Mouse (Mus musculus): ENCODE data around the gene Lrrk1.

Lrrk1 gene

DNA sequence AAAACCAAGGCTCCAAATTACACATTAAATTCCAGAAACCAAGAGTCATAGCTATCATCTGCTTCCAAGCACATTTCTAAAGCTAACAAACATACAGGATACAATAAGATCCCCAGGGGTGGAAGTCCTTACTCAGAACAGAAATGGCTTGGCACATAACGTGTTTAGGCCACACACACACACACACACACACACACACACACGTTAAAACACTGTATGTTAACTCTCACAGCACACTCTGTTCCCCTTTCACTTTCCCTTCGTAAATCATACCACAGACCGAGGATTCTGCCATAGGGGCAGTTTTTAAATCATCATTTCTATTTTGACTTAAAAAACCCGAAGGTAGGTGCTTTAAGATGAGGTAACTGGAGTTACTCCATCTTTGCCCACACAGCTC, 3.9 kb downstream of the Lrrk1 start:
- no peak for DNase-seq (ENCODE audit: low spot score)

DNA sequence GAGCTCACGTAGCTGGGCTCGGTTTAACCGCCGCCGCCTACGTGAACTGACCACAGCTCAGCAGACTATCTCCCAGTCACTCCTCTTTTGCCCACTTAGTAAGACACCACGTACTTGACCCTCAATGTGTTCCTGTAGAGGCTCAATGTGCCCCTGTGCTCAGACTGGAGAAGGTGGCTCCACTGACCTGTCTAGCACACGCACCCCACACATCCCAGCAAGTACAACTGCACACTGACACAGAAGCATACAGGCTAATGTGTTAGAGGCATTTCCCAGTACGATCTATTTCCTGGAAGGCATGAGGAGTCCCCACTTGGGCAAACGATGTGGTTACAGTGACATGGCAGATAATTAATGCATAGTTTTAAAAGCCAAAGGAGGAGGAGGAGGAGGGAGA, 11.6 kb downstream of the Lrrk1 start:
- DNase-seq (ENCODE audit: low spot score) = no peak

DNA sequence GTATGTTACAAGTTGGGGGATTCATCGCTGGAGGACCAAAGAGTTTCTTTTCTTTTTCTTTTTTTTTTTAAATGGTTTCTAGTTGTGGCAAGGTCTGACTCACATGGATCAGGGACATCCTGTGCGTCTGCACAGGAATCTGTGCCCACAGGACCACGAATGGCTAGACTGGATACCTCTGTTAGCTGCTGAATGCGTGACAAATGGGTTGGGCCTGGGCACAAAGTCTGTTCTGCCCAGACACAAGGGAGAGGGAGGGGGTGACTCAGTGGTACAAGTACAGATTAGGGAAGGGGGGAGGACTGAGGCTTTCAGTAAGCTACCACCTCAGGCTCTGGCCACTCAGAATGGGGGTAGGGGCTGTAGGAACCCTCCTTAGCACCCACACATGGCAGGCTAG, 12.4 kb downstream of the Lrrk1 start:
- DNase-seq (ENCODE audit: low spot score) = no peak

DNA sequence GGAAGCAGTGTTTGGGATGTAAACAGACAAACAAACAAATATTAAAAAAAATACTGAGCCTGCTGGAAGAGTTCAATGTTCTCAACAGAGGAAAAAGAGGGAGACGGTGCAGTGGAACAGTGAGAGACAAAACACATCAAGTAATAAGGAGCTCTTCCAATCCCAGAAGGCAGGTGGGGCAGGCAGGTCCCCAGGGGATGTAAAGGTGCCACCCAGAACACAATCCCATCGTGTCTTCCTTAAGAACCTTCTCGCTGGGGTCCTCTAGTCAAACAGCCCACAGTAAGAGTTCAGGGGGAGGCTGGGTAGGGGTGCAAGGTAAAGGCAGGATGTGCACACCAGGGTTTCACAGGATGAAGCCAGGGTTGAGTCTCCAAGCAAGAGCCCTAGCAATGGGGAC, 14.8 kb downstream of the Lrrk1 start:
- no peak for DNase-seq (ENCODE audit: low spot score)

DNA sequence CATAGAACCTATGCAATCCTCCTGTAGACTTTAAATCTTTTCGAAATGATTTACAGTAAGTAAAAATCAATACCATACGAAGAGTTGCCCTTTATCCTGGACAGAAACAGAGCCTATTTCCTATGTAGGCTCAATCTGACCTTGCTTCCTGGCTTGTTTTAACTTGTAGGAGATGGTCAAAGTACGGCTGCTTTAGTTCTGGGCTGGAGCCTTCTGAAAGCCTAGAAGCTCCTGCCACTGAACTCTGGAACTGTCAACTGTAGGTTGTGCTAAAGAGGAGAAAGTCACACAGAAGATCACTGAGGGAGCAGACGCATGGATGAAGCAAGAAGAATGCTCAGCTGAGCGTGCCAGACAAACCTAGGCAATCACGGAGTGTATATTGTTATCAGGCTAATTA, 17.2 kb downstream of the Lrrk1 start:
- DNase-seq (ENCODE audit: low spot score) = no peak

DNA sequence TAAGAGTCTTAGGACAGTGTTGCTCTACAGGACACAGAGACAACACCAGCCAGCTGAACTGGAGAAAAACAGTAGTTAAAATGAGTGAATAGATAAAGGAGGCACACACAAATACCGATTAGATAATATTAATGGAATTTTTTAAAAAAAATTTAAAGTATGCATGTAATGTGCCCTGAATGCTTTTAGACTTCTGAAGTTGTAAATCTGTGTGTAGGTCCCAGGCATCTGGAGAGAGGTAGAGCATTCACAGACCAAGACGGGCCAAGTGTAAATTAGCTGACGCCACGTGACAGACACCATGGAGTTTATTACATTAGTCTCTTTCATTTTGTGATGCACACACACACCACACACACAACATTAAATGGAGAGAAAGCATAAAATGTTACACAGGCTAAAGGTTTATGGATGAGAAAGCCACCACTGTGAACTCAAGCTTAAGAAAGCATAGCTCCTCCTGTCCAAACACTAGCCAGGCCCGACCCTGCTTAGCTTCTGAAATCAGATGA, 18.2 kb downstream of the Lrrk1 start:
- DNase-seq (ENCODE audit: low spot score) = no peak

DNA sequence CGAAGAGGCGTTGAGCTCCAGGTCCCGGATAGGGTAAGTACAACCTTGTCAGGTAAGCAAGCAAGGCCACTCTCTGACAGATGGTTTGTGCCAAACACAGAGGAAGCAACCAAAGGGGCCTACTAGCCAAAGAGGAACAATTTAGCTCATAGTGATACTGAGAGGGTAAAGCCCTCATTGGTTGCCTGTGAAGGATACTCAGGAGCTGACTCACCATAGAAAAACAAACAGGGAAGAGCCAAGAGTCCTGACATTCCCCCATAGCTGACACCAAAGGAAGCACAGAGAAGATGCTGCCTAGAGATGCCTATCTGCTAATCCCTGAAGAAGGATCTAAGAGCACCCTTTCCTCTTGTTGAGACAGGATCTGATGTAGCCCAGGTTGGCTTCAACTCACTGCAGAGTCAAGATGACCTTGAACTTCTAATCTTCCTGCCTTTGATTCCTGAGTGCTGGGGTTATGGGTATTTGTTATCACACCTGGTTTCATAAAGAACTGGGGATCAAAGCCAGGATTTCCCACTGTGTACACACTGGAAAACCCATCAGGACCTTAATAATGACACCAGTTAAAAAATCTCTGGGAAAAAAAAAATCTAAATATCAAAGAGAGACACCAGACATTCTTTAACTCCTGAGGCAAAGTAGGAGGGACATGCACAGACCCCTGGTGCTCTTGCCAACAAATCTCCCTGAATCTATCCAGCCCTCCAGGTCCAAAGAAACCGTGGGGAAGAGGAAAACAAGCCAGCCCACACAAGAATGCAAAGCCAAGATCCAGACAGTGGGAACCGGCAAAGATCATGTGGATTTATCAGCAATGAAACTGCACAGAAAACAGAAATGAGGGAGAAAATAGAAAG, 18.8 kb downstream of the Lrrk1 start:
- no peak for DNase-seq (ENCODE audit: low spot score)

DNA sequence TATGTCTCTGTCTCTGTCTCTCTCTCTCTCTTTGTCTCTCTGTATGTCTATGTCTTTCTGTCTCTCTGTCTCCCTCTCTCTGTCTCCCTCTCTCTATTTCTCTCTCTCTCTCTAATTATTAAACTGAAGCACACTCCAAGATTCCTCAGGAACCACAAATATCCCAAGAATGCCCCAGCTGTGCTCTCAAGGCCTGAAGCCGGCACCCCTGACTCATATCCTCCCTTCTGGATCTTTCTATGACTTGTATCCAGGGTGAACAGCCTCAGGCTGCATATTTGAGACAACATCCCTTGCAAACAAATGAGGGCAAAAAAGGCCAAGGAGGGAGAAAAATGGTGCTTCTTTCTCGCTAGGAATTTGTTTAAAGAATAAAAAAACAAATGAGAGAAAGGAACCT, 22.2 kb downstream of the Lrrk1 start, which contains the start of gene Gm10974:
TSS of gene Gm10974 (plus strand) at position 2 of the 400 bp plus-strand sequence.
- DNase-seq (ENCODE audit: low spot score) = no peak

DNA sequence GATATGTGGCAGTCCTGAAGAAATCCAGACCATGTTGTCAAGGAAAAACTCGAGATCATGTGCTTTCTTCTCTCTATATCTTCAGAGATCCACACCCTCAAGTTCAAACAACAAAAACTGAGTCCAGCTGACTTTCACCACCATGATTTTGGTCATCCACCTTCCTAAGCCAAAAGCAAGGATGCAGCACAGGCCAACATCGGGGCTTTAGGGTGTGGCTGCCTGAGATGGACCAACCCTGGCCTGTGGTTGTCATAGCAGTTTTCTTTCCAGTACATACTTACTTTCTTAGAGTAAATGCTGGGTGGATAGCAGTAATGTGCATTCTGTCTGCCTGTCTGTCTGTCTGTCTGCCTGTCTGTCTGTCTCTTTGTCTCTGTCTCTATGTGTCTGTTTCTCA, 22.7 kb downstream of the Lrrk1 start:
- no peak for DNase-seq (ENCODE audit: low spot score)

DNA sequence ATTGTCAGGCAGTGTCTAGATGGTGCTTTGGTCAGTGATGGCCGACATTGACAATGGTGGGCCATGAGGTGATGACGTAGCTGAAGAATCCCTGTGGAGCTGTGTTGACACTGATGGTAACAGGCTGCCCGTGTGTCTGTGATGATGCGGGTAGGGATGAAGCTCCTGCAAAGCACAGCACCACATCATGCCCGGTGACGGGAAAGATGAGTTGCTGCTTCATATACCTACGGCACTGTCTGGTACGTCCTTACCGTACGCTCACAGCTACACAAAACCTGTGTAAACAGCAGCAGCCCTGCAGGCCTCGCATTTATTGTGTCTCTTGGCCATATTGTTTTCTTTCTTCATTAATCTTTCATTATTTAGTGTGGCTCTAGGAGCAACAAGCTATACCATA, 23.7 kb downstream of the Lrrk1 start:
- no peak for DNase-seq (ENCODE audit: low spot score)

DNA sequence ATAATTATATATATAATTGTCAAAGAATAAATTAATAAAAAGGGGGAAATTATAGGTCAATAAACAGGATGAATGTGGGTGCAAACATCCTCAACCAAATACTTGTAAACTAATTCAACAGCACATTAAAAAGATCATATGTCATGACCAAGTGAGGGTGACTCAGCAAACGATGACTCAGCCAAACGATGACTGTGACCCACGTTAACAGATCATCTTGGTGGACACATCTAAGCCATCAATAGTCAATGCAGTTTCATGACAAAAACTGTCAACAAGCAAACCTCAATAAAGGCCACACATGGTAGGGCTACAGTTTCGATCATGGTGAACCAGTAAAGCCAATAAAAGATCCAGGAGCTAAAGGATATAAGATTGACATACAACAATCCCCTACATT, 29.1 kb downstream of the Lrrk1 start:
- DNase-seq (ENCODE audit: low spot score) = no peak

DNA sequence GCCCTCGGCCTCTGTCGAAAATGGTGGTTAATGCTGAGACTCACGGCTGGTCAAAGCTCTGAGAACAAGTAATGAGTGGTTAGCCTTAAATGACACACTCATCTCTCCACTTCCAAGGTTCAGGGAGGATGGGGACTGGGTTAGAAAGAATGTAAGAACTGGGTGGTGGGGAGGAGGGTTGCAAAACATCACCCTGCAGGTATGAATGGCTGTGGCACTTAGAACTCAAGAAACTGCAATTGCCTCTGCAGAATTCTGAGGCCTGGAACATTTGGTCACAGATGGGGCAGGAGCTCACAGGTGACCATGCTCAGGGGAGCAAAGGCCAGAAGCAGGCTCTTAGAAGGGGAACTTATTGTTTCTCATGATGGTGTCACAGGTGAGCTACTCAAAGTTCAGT, 29.7 kb downstream of the Lrrk1 start:
- no peak for DNase-seq (ENCODE audit: low spot score)

DNA sequence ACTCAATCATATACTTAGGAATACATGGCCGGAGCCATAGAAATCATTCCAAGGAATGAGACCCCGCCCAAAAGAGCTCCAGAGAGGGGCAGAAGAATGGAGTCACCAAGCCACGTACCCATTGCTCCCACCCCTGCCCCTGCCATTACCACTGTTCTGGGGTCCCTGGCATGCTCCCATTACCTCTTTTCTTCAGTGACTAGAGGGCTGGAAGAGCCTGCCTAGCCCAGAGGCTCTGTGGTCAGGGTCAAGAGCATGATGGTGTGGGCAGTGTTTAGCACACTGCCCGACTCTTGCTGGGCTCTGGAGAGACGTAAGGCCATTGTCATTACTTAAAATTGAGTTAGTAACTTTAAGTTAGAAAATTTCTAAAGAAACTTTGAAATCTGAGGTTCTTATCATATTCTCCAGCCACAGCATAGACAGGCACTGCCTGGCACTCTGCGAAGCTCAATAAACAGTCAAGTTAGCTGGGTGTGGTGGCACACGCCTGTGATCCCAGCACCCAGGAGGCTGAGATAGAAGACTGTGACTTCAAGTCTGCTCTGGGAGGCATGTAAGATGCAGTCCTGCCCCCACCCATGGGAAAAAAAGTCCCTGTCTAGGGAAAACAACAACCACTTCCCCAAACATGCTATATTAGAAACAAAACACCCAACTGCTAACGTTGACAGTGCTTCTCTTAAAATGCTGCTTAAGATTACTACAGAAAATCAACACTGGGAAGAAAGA, 32.2 kb downstream of the Lrrk1 start:
- DNase-seq (ENCODE audit: low spot score) = no peak

DNA sequence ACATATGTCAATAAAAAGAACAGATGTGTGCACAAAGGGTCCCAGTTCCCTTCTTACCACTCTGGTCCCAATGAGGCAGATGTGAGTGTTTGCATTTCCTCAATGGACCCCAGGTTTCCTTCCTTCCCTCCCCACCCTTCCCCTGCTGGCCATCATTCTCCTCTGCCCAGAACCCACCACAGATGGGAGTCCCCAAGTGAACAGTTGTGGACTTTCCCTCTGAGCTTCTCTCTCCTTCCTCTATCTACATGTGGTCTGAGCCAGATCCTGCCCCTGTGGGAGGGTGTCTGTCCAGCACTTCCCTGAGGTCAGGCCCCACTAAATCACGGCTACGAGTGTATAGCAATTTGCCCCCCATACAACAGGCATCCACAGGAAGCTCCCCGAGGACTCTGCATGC, 33.2 kb downstream of the Lrrk1 start:
- no peak for DNase-seq (ENCODE audit: low spot score)

DNA sequence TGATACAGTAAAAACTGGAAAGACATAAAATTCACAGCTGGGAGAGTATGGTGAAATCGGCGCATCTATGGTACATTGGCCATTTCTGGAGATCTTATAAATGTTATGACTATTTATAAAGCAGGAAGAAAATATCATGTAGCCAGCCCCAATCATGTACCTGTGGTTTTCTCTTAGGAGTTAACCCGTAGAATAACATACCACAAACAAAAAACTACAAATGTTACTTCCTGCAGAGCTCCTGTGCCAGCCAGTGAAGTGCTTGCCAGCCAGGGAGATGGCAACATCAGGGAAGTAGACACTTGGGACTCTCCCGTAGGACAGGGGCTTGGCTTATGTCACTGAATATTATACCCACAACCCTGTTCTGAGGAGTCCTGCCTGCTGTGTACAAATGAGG, 37.1 kb downstream of the Lrrk1 start:
- DNase-seq (ENCODE audit: low spot score) = no peak

DNA sequence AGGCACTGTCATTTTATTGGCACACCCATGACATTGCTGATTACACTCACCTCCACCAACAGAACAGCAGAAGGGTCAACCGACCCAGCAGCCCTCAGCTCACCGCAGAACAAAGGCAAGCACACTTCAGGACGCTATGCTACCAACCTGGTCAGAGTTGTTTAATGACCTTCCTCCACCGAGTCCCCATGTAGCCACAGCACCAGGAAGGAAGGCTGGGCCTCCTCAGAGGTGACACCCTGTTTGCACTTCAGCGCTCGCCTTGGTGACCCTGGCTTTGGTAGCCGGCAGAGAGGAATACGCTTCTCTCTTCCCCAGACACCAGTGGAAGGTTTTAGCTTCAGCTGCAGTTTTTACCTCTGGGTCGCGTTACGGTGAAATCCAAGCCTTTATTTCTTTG, 38.5 kb downstream of the Lrrk1 start:
- no peak for DNase-seq (ENCODE audit: low spot score)

DNA sequence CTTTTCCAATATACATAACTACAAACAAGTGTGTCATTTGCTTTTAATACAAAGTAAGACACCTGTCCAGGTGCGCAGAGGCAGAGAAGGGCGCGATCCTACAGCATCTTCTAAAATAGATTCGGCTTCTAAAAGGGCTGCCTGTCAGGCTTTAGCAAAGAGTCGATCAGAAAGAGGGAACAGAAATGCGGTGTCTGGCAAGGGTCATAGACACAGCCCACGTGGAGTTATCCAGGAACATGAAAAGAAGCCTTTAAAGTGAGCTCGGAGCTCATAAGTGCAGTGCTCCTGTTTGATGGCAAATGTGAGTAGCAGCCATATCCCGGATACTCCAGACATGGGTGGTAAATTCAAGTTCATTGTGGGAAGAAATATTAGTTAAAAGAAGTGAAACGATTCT, 39.6 kb downstream of the Lrrk1 start:
- DNase-seq (ENCODE audit: low spot score) = no peak

DNA sequence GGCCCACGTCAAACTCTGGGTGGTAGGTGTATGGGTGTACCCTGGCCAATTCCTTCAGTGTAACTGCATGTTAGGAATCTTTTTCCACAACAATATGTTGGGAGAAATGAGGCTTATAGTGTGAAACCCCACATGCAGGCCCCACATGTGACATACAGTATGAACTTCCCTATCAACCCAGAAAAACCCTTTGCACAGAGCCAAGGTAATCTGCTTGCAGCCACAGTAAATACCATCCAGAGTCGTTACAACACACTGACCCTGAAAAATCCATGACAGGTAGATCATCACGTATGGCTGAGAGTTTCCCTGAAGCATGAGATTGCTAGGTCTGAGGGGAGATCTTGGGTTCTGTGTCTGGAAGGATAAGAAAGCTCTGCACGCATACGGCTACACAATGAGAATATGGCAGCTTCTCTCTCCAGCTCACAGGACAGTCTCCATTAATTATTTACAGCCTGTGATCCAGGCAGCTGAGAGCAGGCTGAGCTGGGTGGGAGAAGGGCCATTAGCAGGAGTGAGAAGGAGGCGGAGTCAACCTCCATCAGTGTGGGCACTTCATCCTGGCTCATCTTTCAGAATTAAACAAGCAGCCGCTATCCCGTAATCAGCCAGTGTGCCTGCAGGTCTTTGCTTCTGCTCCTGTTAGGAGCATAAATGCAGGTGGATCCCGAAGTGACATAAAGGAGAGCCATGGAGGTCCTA, 41.0 kb downstream of the Lrrk1 start:
- peak; percentile 34 for DNase-seq (ENCODE audit: low spot score)

DNA sequence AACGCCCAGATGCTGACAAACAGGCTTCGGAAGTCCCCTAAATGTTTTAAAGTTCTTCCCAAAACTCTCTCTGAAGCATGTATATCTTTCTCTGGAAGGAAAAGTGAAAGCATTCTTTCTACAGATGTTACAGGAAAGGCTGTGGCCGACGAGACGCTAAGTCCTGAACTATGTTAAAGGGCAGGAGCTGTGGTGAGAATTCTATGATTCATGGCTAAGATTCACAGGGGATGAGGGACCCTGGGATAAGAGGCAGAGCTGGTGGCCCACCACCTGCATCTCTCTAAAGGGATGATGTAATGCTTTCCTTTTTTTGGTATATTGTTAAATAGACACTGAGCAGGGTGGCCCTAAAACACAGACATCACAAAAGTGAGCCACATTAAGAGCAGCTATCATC, 44.8 kb downstream of the Lrrk1 start:
- DNase-seq (ENCODE audit: low spot score) = no peak

DNA sequence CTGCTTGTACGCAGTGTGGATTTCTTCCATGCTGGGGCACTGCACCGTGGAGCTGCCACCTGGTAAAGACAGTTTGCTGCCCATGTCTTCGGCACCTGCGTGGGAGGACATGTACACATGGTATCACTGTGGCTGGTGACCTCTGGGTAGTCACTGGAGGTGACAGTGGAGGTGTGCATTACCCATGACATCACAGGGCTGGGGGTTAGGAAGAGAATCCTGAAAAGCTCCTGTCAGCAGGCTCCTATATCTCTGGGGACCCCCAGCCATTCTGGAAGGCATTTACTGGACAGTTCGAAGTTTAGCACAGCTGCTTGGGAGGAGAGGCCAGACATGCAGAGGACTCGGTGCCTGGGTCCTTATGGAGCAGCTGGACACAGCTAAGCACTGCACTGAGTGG, 45.3 kb downstream of the Lrrk1 start:
- no peak for DNase-seq (ENCODE audit: low spot score)

DNA sequence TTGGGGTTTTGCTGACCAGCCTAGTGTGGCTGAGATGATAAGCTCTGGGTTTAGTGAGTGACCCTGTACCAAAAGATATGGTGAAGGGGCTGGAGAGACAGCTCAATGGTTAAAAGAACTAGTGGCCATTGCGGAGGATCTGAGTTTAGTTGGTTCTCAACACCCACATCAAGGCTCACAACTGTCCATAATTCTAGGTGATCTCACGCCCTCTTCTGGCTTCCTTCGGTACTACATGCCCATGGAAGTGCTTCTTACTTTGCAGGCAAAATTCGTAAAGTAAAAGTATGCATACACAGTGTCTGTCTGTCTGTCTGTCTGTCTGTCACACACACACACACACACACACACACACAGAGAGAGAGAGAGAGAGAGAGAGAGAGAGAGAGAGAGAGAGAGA, 45.8 kb downstream of the Lrrk1 start:
- DNase-seq (ENCODE audit: low spot score) = peak; percentile 80

DNA sequence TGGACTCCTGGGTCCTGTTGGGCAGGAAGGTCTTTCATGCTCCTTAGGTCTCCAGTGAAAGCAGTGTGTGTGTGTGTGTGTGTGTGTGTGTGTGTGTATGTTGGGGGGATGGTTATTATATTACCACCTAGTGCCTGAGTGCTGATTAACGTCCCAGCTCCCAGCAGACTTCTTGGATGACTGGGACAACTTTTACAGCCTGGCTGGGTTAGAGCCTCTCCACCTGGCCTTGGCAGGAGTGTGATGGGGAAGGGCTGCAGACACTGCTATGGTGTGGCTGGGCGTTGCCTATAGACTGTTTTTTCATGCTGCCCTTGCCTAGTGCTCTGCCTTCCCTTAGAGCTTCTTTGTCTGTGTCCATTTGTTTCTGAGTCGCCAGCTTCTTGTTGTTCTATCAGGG, 48.1 kb downstream of the Lrrk1 start:
- DNase-seq (ENCODE audit: low spot score) = no peak

DNA sequence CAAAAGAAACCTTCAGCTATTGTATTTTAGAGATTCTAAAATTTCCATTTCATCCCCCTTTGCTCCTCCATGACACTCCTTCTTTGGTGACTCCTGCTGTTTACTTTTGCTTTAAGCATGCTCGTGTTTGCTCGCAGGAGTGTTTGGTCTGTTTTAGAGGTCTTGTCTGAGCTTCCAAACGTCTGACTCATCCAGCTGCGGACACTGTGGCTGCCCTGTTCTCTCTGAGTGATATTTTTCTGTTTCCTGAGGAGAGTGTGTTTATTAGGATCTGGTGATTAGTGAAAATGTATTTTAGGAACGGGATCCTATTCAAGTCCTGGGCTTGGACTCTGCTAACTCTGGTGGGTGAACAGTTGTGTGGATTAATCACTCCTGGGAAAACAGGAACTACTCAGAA, 48.5 kb downstream of the Lrrk1 start:
- DNase-seq (ENCODE audit: low spot score) = no peak
